Mouse (Mus musculus): ENCODE results near the gene Gm10721. TPM values are rescaled to one million over a fixed set of nuclear protein-coding genes. Genes with fewer than 3 reads are reported as not detected.
"Not testable (repeated sequence)": the region's sequence is repeated elsewhere in the genome, so short reads cannot be mapped to it uniquely, and the experiment has no call there.

Gene Gm10721
- not detected in 2 replicates for polyA plus RNA-seq (2014; fragmentation: Nextera tagmentation; extraction: Ambion mirVana)

DNA sequence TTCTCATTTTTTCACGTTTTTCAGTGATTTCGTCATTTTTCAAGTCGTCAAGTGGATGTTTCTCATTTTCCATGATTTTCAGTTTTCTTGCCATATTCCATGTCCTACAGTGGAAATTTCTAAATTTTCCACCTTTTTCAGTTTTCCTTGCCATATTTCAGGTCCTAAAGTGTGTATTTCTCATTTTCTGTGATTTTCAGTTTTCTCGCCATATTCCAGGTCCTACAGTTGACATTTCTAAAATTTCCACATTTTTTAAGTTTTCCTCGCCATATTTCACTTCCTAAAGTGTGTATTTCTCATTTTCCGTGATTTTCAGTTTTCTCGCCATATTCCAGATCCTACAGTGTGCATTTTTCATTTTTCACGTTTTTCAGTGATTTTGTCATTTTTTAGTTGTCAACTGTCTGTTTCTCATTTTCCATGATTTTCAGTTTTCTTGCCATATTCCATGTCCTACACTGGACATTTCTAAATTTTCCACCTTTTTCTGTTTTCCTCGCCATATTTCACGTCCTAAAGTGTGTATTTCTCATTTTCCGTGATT is at the start of gene Gm10721:
Gm10721 (plus strand) TSS at position 408 of the 547 bp plus-strand sequence.
- H3K4me3 ChIP-seq (ENCODE audit: low read depth, low read length); H3K9ac ChIP-seq (replicated peaks; ENCODE audit: low read depth, low read length); H3K4me1 ChIP-seq (ENCODE audit: control insufficient read depth, insufficient read depth, low read length); H3K4me2 ChIP-seq (replicated peaks; ENCODE audit: low read depth, low read length); H3K27me3 ChIP-seq (ENCODE audit: control insufficient read depth, insufficient read depth, low read length); H3K36me3 ChIP-seq (ENCODE audit: control insufficient read depth, insufficient read depth, low read length); H3K9me3 ChIP-seq (ENCODE audit: control insufficient read depth, low read depth, low read length); H3K27ac ChIP-seq (ENCODE audit: low read length): not testable (repeated sequence)
- no CpG with 5 or more reads among the region's 11 CpGs for WGBS
- ATAC-seq (ENCODE audit: insufficient number of reproducible peaks, insufficient read depth, low FRiP score, low read depth) = peak; percentile 57

DNA sequence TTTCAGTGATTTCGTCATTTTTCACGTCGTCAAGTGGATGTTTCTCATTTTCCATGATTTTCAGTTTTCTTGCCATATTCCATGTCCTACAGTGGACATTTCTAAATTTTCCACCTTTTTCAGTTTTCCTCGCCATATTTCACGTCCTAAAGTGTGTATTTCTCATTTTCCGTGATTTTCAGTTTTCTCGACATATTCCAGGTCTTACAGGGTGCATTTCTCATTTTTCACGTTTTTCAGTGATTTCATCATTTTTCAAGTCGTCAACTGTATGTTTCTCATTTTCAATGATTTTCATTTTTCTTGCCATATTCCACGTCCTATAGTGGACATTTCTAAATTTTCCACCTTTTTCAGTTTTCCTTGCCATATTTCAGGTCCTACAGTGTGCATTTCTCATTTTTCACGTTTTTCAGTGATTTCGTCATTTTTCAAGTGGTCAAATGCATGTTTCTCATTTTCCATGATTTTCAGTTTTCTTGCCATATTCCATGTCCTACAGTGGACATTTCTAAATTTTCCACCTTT is 12.4 kb upstream of the Gm10721 start, which contains the start of gene Gm10722:
Gm10722 (plus strand) TSS at position 478 of the 528 bp plus-strand sequence.
- not testable (repeated sequence) for H3K36me3 ChIP-seq (ENCODE audit: control insufficient read depth, insufficient read depth, low read length); H3K27me3 ChIP-seq (ENCODE audit: control insufficient read depth, insufficient read depth, low read length); H3K9ac ChIP-seq (replicated peaks; ENCODE audit: low read depth, low read length); H3K27ac ChIP-seq (ENCODE audit: low read length); ATAC-seq (ENCODE audit: insufficient number of reproducible peaks, insufficient read depth, low FRiP score, low read depth); H3K4me1 ChIP-seq (ENCODE audit: control insufficient read depth, insufficient read depth, low read length); H3K4me2 ChIP-seq (replicated peaks; ENCODE audit: low read depth, low read length); H3K4me3 ChIP-seq (ENCODE audit: low read depth, low read length); H3K9me3 ChIP-seq (ENCODE audit: control insufficient read depth, low read depth, low read length)
- WGBS = 66% methylated on average over 12 of the region's 12 CpGs

GRCm38 (mm10) chr9:3001006-3001405 is 11.9 kb upstream of the Gm10721 start:
- H3K36me3 ChIP-seq (ENCODE audit: control insufficient read depth, insufficient read depth, low read length); H3K27ac ChIP-seq (ENCODE audit: low read length); H3K27me3 ChIP-seq (ENCODE audit: control insufficient read depth, insufficient read depth, low read length); H3K4me3 ChIP-seq (ENCODE audit: low read depth, low read length); H3K4me1 ChIP-seq (ENCODE audit: control insufficient read depth, insufficient read depth, low read length); H3K9ac ChIP-seq (replicated peaks; ENCODE audit: low read depth, low read length); ATAC-seq (ENCODE audit: insufficient number of reproducible peaks, insufficient read depth, low FRiP score, low read depth); H3K4me2 ChIP-seq (replicated peaks; ENCODE audit: low read depth, low read length); H3K9me3 ChIP-seq (ENCODE audit: control insufficient read depth, low read depth, low read length): not testable (repeated sequence)
- 64% methylated on average over 8 of the region's 8 CpGs for WGBS

GRCm38 (mm10) chr9:3001948-3002659 is 10.8 kb upstream of the Gm10721 start:
- peak; percentile 81 for ATAC-seq (ENCODE audit: insufficient number of reproducible peaks, insufficient read depth, low FRiP score, low read depth)
- H3K9ac ChIP-seq (replicated peaks; ENCODE audit: low read depth, low read length); H3K9me3 ChIP-seq (ENCODE audit: control insufficient read depth, low read depth, low read length); H3K4me2 ChIP-seq (replicated peaks; ENCODE audit: low read depth, low read length); H3K27me3 ChIP-seq (ENCODE audit: control insufficient read depth, insufficient read depth, low read length); H3K4me3 ChIP-seq (ENCODE audit: low read depth, low read length); H3K36me3 ChIP-seq (ENCODE audit: control insufficient read depth, insufficient read depth, low read length); H3K27ac ChIP-seq (ENCODE audit: low read length); H3K4me1 ChIP-seq (ENCODE audit: control insufficient read depth, insufficient read depth, low read length): not testable (repeated sequence)
- WGBS = 57% methylated on average over 8 of the region's 11 CpGs

DNA sequence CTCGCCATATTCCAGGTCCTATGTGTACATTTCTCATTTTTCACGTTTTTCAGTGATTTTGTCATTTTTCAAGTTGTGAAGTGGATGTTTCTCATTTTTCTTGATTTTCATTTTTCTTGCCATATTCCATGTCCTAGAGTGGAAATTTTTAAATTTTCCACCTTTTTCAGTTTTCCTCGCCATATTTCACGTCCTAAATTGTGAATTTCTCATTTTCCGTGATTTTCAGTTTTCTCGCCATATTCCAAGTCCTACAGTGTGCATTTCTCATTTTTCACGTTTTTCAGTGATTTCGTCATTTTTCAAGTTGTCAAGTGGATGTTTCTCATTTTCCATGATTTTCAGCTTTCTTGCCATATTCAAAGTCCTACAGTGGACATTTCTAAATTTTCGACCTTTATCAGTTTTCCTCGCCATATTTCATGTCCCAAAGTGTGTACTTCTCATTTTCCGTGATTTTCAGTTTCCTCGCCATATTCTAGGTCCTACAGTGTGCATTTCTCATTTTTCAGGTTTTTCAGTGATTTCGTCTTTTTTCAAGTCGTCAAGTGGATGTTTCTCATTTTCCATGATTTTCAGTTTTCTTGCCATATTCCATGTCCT is 10.0 kb upstream of the Gm10721 start, which contains the start of gene Gm11168:
Gm11168 (plus strand) TSS at position 553 of the 603 bp plus-strand sequence.
- not testable (repeated sequence) for H3K27ac ChIP-seq (ENCODE audit: low read length); H3K4me2 ChIP-seq (replicated peaks; ENCODE audit: low read depth, low read length); H3K4me1 ChIP-seq (ENCODE audit: control insufficient read depth, insufficient read depth, low read length); H3K9me3 ChIP-seq (ENCODE audit: control insufficient read depth, low read depth, low read length); H3K4me3 ChIP-seq (ENCODE audit: low read depth, low read length); H3K27me3 ChIP-seq (ENCODE audit: control insufficient read depth, insufficient read depth, low read length); ATAC-seq (ENCODE audit: insufficient number of reproducible peaks, insufficient read depth, low FRiP score, low read depth); H3K9ac ChIP-seq (replicated peaks; ENCODE audit: low read depth, low read length); H3K36me3 ChIP-seq (ENCODE audit: control insufficient read depth, insufficient read depth, low read length)
- WGBS = 75% methylated on average over 6 of the region's 14 CpGs

DNA sequence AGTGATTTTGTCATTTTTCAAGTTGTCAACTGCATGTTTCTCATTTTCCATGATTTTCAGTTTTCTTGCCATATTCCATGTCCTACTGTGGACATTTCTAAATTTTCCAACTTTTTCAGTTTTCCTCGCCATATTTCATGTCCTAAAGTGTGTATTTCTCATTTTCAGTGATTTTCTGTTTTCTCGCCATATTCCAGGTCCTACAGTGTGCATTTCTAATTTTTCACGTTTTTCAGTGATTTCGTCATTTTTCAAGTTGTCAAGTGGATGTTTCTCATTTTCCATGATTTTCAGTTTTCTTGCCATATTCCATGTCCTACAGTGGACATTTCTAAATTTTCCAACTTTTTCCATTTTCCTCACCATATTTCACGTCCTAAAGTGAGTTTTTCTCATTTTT is 6.8 kb upstream of the Gm10721 start:
- not testable (repeated sequence) for H3K27ac ChIP-seq (ENCODE audit: low read length); H3K4me1 ChIP-seq (ENCODE audit: control insufficient read depth, insufficient read depth, low read length); H3K4me2 ChIP-seq (replicated peaks; ENCODE audit: low read depth, low read length); H3K4me3 ChIP-seq (ENCODE audit: low read depth, low read length); H3K36me3 ChIP-seq (ENCODE audit: control insufficient read depth, insufficient read depth, low read length); H3K9ac ChIP-seq (replicated peaks; ENCODE audit: low read depth, low read length); ATAC-seq (ENCODE audit: insufficient number of reproducible peaks, insufficient read depth, low FRiP score, low read depth); H3K27me3 ChIP-seq (ENCODE audit: control insufficient read depth, insufficient read depth, low read length); H3K9me3 ChIP-seq (ENCODE audit: control insufficient read depth, low read depth, low read length)
- 80% methylated on average over 1 of the region's 5 CpGs for WGBS

- ATAC-seq (ENCODE audit: insufficient number of reproducible peaks, insufficient read depth, low FRiP score, low read depth) = peak; percentile 65
- not testable (repeated sequence) for H3K4me1 ChIP-seq (ENCODE audit: control insufficient read depth, insufficient read depth, low read length); H3K27me3 ChIP-seq (ENCODE audit: control insufficient read depth, insufficient read depth, low read length); H3K4me3 ChIP-seq (ENCODE audit: low read depth, low read length); H3K9me3 ChIP-seq (ENCODE audit: control insufficient read depth, low read depth, low read length); H3K36me3 ChIP-seq (ENCODE audit: control insufficient read depth, insufficient read depth, low read length); H3K4me2 ChIP-seq (replicated peaks; ENCODE audit: low read depth, low read length); H3K27ac ChIP-seq (ENCODE audit: low read length); H3K9ac ChIP-seq (replicated peaks; ENCODE audit: low read depth, low read length)
- 79% methylated on average over 7 of the region's 8 CpGs for WGBS
These were observed 6.3 kb upstream of the Gm10721 start for GRCm38 (mm10) chr9:3006636-3007035.

- WGBS = 79% methylated on average over 7 of the region's 9 CpGs
- not testable (repeated sequence) for H3K4me3 ChIP-seq (ENCODE audit: low read depth, low read length)
These were observed 5.7 kb upstream of the Gm10721 start for GRCm38 (mm10) chr9:3007272-3007671.

More at GRCm38 (mm10) chr9:3007272-3007671, 5.7 kb upstream of the Gm10721 start:
- not testable (repeated sequence) for H3K9me3 ChIP-seq (ENCODE audit: control insufficient read depth, low read depth, low read length); H3K9ac ChIP-seq (replicated peaks; ENCODE audit: low read depth, low read length); H3K36me3 ChIP-seq (ENCODE audit: control insufficient read depth, insufficient read depth, low read length); H3K27ac ChIP-seq (ENCODE audit: low read length); H3K4me1 ChIP-seq (ENCODE audit: control insufficient read depth, insufficient read depth, low read length); H3K27me3 ChIP-seq (ENCODE audit: control insufficient read depth, insufficient read depth, low read length); ATAC-seq (ENCODE audit: insufficient number of reproducible peaks, insufficient read depth, low FRiP score, low read depth); H3K4me2 ChIP-seq (replicated peaks; ENCODE audit: low read depth, low read length)
